Mouse (Mus musculus) hindbrain, embryonic 15.5 days (tissue): ENCODE results near the gene Aspscr1. TPM values are rescaled to one million over a fixed set of nuclear protein-coding genes. Genes with fewer than 3 reads are reported as not detected.

Source experiments
- ATAC-seq: fragments of 200-750 bp; cut with Nextera tagmentation; 2 replicates; pipeline ENCODE4 v1.8.0; 2017; ENCODE audit warnings: low read depth, moderate number of reproducible peaks, moderate TSS enrichment; ENCODE audit not compliant: low FRiP score
- H3K27ac ChIP-seq: fragments of 300-500 bp; sonication (generic); replicated peaks from 2 replicates; pipeline ENCODE4 v1.5.1; 2015; ENCODE audit warnings: mild to moderate bottlenecking, inconsistent platforms
- H3K27me3 ChIP-seq: fragments of 300-500 bp; sonication (generic); 2 replicates; pipeline ENCODE4 v1.6.1; 2015; ENCODE audit warnings: control low read depth, inconsistent platforms
- H3K36me3 ChIP-seq: fragments of 300-500 bp; sonication (generic); 2 replicates; pipeline ENCODE4 v1.6.1; 2015; ENCODE audit warnings: control low read depth, inconsistent platforms
- H3K4me1 ChIP-seq: fragments of 300-500 bp; sonication (generic); replicated peaks from 2 replicates; pipeline ENCODE4 v1.6.1; 2015; ENCODE audit warnings: control low read depth, inconsistent platforms
- H3K4me2 ChIP-seq: fragments of 300-500 bp; sonication (generic); 2 replicates; pipeline ENCODE4 v1.6.1; 2015; ENCODE audit warnings: moderate library complexity, mild to moderate bottlenecking, inconsistent platforms
- H3K4me3 ChIP-seq: fragments of 300-500 bp; sonication (generic); 2 replicates; pipeline ENCODE4 v1.5.1; 2015; ENCODE audit warnings: mild to moderate bottlenecking, inconsistent platforms
- H3K9ac ChIP-seq: fragments of 300-500 bp; sonication (generic); 2 replicates; pipeline ENCODE4 v1.6.1; 2015; ENCODE audit warnings: inconsistent platforms
- H3K9me3 ChIP-seq: fragments of 300-500 bp; sonication (generic); 2 replicates; pipeline ENCODE4 v1.6.1; 2016; ENCODE audit warnings: control low read depth, inconsistent platforms
- WGBS: fragments of 180-500 bp; shearing (Covaris S2); methylation state at CpG from one replicate; pipeline ENCODE4 v1.1.7; 2015; 5-methylcytosine and 5-hydroxymethylcytosine counted together
- polyA plus RNA-seq: library from polyadenylated mRNA; unstranded; fragments of >200 nt; fragmentation: Nextera tagmentation; extraction: Ambion mirVana; gene quantifications from 2 replicates; pipeline ENCODE4 v1.2.1, GENCODE M21; 2015

Aspscr1 gene
- polyA plus RNA-seq, 1 experiment from 2014 or later, result 154 TPM

- no peaks in the 10 kb centered on the region for H3K9me3 ChIP-seq
- H3K27ac ChIP-seq, result no peak overlapping the region
- peaks cover 9% of the 10 kb centered on the region; the same call in 1 of the 2 replicates for H3K36me3 ChIP-seq
- H3K27me3 ChIP-seq, result no peaks in the 10 kb centered on the region
- no peak for ATAC-seq
- H3K9ac ChIP-seq, result no peak overlapping the region
- no peak overlapping the region for H3K4me3 ChIP-seq
- 96% methylated on average over 4 of the region's 4 CpGs for WGBS
- no peak overlapping the region for H3K4me2 ChIP-seq
- no peaks in the 10 kb centered on the region for H3K4me1 ChIP-seq
Measured at GRCm38 (mm10) chr11:120692471-120693011, 19.8 kb downstream of the Aspscr1 start.

- no peak for ATAC-seq
- H3K36me3 ChIP-seq, result peaks cover 9% of the 10 kb centered on the region; the same call in 1 of the 2 replicates
- H3K27ac ChIP-seq, result no peak overlapping the region
- no peak overlapping the region for H3K4me2 ChIP-seq
- H3K4me1 ChIP-seq, result no peaks in the 10 kb centered on the region
- no peak overlapping the region for H3K9ac ChIP-seq
- H3K27me3 ChIP-seq, result no peaks in the 10 kb centered on the region
- no peaks in the 10 kb centered on the region for H3K9me3 ChIP-seq
- 52% methylated on average over 3 of the region's 3 CpGs for WGBS
- no peak overlapping the region for H3K4me3 ChIP-seq
Measured at GRCm38 (mm10) chr11:120693461-120693860, 20.7 kb downstream of the Aspscr1 start.

GRCm38 (mm10) chr11:120695184-120695583 is 22.4 kb downstream of the Aspscr1 start:
- H3K9ac ChIP-seq, result no peak overlapping the region
- 15% methylated on average over 4 of the region's 4 CpGs for WGBS
- H3K36me3 ChIP-seq, result peaks cover 9% of the 10 kb centered on the region; the same call in 1 of the 2 replicates
- no peaks in the 10 kb centered on the region for H3K27me3 ChIP-seq
- H3K4me1 ChIP-seq, result no peaks in the 10 kb centered on the region
- no peak overlapping the region for H3K27ac ChIP-seq
- H3K9me3 ChIP-seq, result no peaks in the 10 kb centered on the region
- ATAC-seq, result peak; percentile 69; the same call in 1 of the 2 replicates
- H3K4me2 ChIP-seq, result no peak overlapping the region
- H3K4me3 ChIP-seq, result no peak overlapping the region

- Histone ChIP-seq H3K4me3 (no peak overlapping the region), H3K4me1 (no peaks in the 10 kb centered on the region), H3K9me3 (no peaks in the 10 kb centered on the region), H3K27me3 (no peaks in the 10 kb centered on the region), H3K9ac (no peak overlapping the region), H3K4me2 (no peak overlapping the region), H3K27ac (no peak overlapping the region), H3K36me3 (peaks cover 9% of the 10 kb centered on the region; the same call in 1 of the 2 replicates)
- peak; percentile 42; the same call in 1 of the 2 replicates for ATAC-seq
- WGBS, result 41% methylated on average over 12 of the region's 12 CpGs
Measured at GRCm38 (mm10) chr11:120695641-120696040, 22.9 kb downstream of the Aspscr1 start.

GRCm38 (mm10) chr11:120696568-120696967 is 23.8 kb downstream of the Aspscr1 start:
- 91% methylated on average over 6 of the region's 6 CpGs for WGBS
- Histone ChIP-seq H3K27me3 (no peaks in the 10 kb centered on the region), H3K9ac (no peak overlapping the region), H3K4me2 (no peak overlapping the region), H3K9me3 (no peaks in the 10 kb centered on the region), H3K27ac (no peak overlapping the region), H3K4me1 (no peaks in the 10 kb centered on the region), H3K36me3 (peaks cover 11% of the 10 kb centered on the region), H3K4me3 (no peak overlapping the region)
- no peak for ATAC-seq

- H3K4me3 ChIP-seq, result no peak overlapping the region
- WGBS, result 75% methylated on average over 10 of the region's 10 CpGs
- peaks cover 18% of the 10 kb centered on the region for H3K36me3 ChIP-seq
- no peaks in the 10 kb centered on the region for H3K4me1 ChIP-seq
- no peaks in the 10 kb centered on the region for H3K27me3 ChIP-seq
- H3K27ac ChIP-seq, result no peak overlapping the region
- no peak overlapping the region for H3K4me2 ChIP-seq
- ATAC-seq, result no peak
- no peaks in the 10 kb centered on the region for H3K9me3 ChIP-seq
- H3K9ac ChIP-seq, result no peak overlapping the region
Measured at GRCm38 (mm10) chr11:120697741-120698140, 25.0 kb downstream of the Aspscr1 start.

- H3K9ac ChIP-seq, result no peak overlapping the region
- H3K4me1 ChIP-seq, result peaks cover 22% of the 10 kb centered on the region
- no peak overlapping the region for H3K27ac ChIP-seq
- no peak for ATAC-seq
- no peaks in the 10 kb centered on the region for H3K9me3 ChIP-seq
- WGBS, result 32% methylated on average over 15 of the region's 15 CpGs
- peaks cover 14% of the 10 kb centered on the region; the same call in 1 of the 2 replicates for H3K36me3 ChIP-seq
- H3K4me2 ChIP-seq, result no peak overlapping the region
- H3K27me3 ChIP-seq, result no peaks in the 10 kb centered on the region
- H3K4me3 ChIP-seq, result no peak overlapping the region
Measured at GRCm38 (mm10) chr11:120703696-120704454, 31.1 kb downstream of the Aspscr1 start.

- Histone ChIP-seq H3K9me3 (no peaks in the 10 kb centered on the region), H3K4me3 (no peak overlapping the region), H3K27ac (no peak overlapping the region), H3K27me3 (no peaks in the 10 kb centered on the region), H3K9ac (0 out of 2 replicates have a peak overlapping the region, but pooled peaks have one; percentile 7), H3K4me1 (peaks cover 22% of the 10 kb centered on the region), H3K36me3 (peaks cover 14% of the 10 kb centered on the region; the same call in 1 of the 2 replicates), H3K4me2 (no peak overlapping the region)
- no peak for ATAC-seq
- 23% methylated on average over 8 of the region's 8 CpGs for WGBS
Measured at GRCm38 (mm10) chr11:120704486-120705325, 31.9 kb downstream of the Aspscr1 start.

- WGBS, result 65% methylated on average over 5 of the region's 5 CpGs
- H3K4me3 ChIP-seq, result no peak overlapping the region
- H3K36me3 ChIP-seq, result peaks cover 14% of the 10 kb centered on the region; the same call in 1 of the 2 replicates
- no peaks in the 10 kb centered on the region for H3K27me3 ChIP-seq
- H3K9ac ChIP-seq, result no peak overlapping the region
- no peaks in the 10 kb centered on the region for H3K9me3 ChIP-seq
- no peak overlapping the region for H3K27ac ChIP-seq
- H3K4me1 ChIP-seq, result peaks cover 22% of the 10 kb centered on the region
- no peak overlapping the region for H3K4me2 ChIP-seq
- ATAC-seq, result no peak
Measured at GRCm38 (mm10) chr11:120706120-120706519, 33.3 kb downstream of the Aspscr1 start.

GRCm38 (mm10) chr11:120707225-120707624 is 34.5 kb downstream of the Aspscr1 start:
- no peak for ATAC-seq
- no peak overlapping the region for H3K27ac ChIP-seq

GRCm38 (mm10) chr11:120707969-120708368 is 35.2 kb downstream of the Aspscr1 start:
- H3K9me3 ChIP-seq, result no peaks in the 10 kb centered on the region
- H3K4me2 ChIP-seq, result no peak overlapping the region
- ATAC-seq, result no peak
- no peak overlapping the region for H3K27ac ChIP-seq
- H3K27me3 ChIP-seq, result no peaks in the 10 kb centered on the region
- H3K9ac ChIP-seq, result no peak overlapping the region
- 0 out of 2 replicates have a peak, but pooled peaks cover 3% of the 10 kb centered on the region for H3K36me3 ChIP-seq
- 41% methylated on average over 5 of the region's 5 CpGs for WGBS
- H3K4me1 ChIP-seq, result peaks cover 33% of the 10 kb centered on the region
- H3K4me3 ChIP-seq, result no peak overlapping the region

More at GRCm38 (mm10) chr11:120707225-120707624, 34.5 kb downstream of the Aspscr1 start:
- H3K27me3 ChIP-seq, result no peaks in the 10 kb centered on the region
- H3K4me2 ChIP-seq, result no peak overlapping the region
- H3K4me3 ChIP-seq, result no peak overlapping the region
- peaks cover 6% of the 10 kb centered on the region; the same call in 1 of the 2 replicates for H3K36me3 ChIP-seq
- peaks cover 25% of the 10 kb centered on the region for H3K4me1 ChIP-seq
- no peak overlapping the region for H3K9ac ChIP-seq
- no peaks in the 10 kb centered on the region for H3K9me3 ChIP-seq
- 15% methylated on average over 12 of the region's 12 CpGs for WGBS
